Mouse (Mus musculus): ENCODE measurements at regions not wholly inside any gene's neighbourhood (a gene's known extent, or its start where the extent isn't known, plus 50 kb on each side); places are given as distances from the start of the nearest gene placed in this dataset.

DNA sequence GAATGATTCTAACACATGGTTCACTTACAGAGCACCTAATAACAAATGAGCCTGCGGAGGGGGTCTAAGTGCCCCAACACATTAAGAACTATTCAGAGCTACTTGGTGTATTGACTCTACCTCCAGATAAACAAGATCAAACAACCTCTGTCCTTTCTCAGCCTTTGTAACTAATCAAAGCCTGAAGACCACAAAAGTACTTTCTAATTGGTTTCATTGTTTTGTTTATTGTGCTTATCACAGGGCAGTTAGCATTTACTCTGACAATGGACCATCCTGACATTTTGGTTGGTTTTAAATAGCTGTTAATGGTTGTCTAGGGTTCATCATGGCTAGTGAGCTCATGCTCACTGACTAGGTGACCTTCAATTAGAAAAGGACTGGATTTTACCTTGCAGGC is 435.2 kb upstream of the 4930412O13Rik start:
- no peak for TF ChIP-seq CTCF (IDR thresholded peaks at IDR 0.05)
- TF ChIP-seq EP300 (IDR thresholded peaks at IDR 0.05) = no peak
